Mouse (Mus musculus) myocyte (in vitro differentiated cells): ENCODE results near the gene Btbd11.

Experiments
- CEBPB ChIP-seq: IDR thresholded peaks from 2 replicates; pipeline ENCODE4 v1.6.1; 2011; ENCODE audit warnings: mild to moderate bottlenecking, moderate library complexity; ENCODE audit not compliant: poor library complexity, insufficient read depth, severe bottlenecking
- E2F4 ChIP-seq: IDR thresholded peaks from one replicate; pipeline ENCODE4 v1.6.1; 2011; ENCODE audit warnings: mild to moderate bottlenecking, control low read depth, moderate library complexity; ENCODE audit not compliant: insufficient read depth
- MAX ChIP-seq: IDR thresholded peaks from one replicate; pipeline ENCODE4 v1.6.1; 2011; ENCODE audit warnings: low read depth, mild to moderate bottlenecking, control low read depth
- MYOD1 ChIP-seq, 3 experiments: IDR thresholded peaks; one replicate each; pipeline ENCODE4 v1.6.1; 2011; ENCODE audit warnings: control low read depth in 2 of 3, low read depth in 2 of 3, mild to moderate bottlenecking in 2 of 3, moderate library complexity in 1 of 3; ENCODE audit not compliant: insufficient read length in 2 of 3, control insufficient read depth in 1 of 3
- MYOG ChIP-seq, 3 experiments: IDR thresholded peaks; one replicate each; pipeline ENCODE4 v1.6.1; 2011; ENCODE audit warnings: control low read depth in 2 of 3, low read depth in 2 of 3, mild to moderate bottlenecking in 2 of 3; ENCODE audit not compliant: insufficient read length in 2 of 3, control insufficient read depth in 1 of 3, insufficient read depth in 1 of 3
- POLR2A ChIP-seq: IDR thresholded peaks from one replicate; pipeline ENCODE4 v1.6.1; 2011; ENCODE audit warnings: low read depth, mild to moderate bottlenecking, control low read depth, moderate library complexity; ENCODE audit not compliant: insufficient read length
- USF1 ChIP-seq: IDR thresholded peaks from one replicate; pipeline ENCODE4 v1.6.1; 2011; ENCODE audit warnings: low read depth, mild to moderate bottlenecking, control low read depth, moderate library complexity

DNA sequence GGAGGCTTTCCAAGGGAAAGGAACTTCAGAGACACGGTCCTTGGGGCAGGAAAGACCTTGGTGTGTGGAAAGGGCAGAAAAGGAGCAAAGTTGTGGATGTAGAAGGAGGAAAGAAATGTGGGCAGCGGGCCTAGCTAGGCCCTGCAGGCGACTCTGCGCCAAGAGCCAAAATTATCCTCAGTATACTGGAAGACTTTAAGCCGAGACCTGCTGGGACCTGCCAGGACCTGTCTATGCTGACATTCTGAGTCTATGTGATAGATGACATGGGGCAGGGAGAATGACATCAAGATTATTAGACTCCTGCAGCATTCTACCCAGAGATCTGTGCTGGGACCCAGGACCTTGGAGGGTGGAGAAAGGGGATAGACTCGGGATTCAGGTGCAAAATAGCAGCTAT lies 234.5 kb downstream of the Btbd11 start:
- TF ChIP-seq USF1 = no peak
- TF ChIP-seq POLR2A = no peak
- TF ChIP-seq MYOD1 (IDR thresholded peaks at IDR 0.05; ENCODE audit: control insufficient read depth in 1 of 3, insufficient read length in 2 of 3, low read depth in 2 of 3) = no peak
- no peak for TF ChIP-seq E2F4
- TF ChIP-seq MAX = no peak
- TF ChIP-seq MYOG (IDR thresholded peaks at IDR 0.05; ENCODE audit: control insufficient read depth in 1 of 3, insufficient read depth in 1 of 3, insufficient read length in 2 of 3, low read depth in 2 of 3) = no peak
- TF ChIP-seq CEBPB = no peak
